In the genomic region with DNA sequence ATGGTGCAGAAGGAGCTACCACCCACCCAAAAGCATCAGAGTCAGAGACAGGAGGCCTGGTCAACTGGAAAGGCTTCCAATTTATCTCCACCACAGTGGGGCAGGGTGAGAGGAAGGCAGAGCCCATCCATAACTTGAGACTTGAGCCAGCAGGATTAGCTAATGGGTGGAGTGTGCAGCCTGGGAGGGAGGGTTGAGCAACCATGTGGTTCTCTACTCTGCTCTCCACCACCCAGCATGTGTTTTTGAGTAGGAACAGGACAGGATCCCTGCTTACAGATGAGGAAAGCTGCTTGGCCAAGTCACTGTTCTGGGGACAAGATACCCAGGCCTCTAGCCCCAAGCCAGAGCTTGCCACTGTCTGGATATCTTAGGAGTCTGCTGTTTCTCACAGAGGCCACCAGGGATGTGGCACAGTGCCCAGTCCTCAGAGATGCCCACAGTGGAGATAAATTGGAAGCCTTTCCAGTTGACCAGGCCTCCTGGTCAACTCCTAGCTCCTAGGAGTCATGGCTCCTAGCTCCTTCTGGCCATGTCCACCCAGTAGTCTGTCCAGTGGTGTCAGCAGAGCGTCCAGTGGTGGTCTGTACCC, we compare ENCODE assay signal across 10 mouse cellular contexts. TPM values are rescaled to one million over a fixed set of nuclear protein-coding genes. Genes with fewer than 3 reads are reported as not detected.
DNase-seq lines count a peak whose midpoint lies in the region; ATAC-seq lines count a peak whose summit lies in the region.
"Had no signal": no experiment of that assay in that cellular context is flagged by ENCODE, and none has a peak within 500 bp of the region (broad histone marks: within the 10 kb centered on the region; RNA-seq: fewer than 3 reads in every experiment).

No protein-coding gene starts in this region.

- H3K9me3 ChIP-seq in kidney, embryonic 15.5 days (replicated peaks), result no peaks in the 10 kb centered on the region
- H3K9me3 ChIP-seq: forebrain, embryonic 12.5 days; hindbrain, embryonic 15.5 days had no signal

- H3K9ac ChIP-seq in kidney, embryonic 15.5 days, result no peak overlapping the region
- H3K9ac ChIP-seq: forebrain, embryonic 12.5 days; hindbrain, embryonic 15.5 days had no signal

- no peaks in the 10 kb centered on the region for H3K36me3 ChIP-seq in kidney, embryonic 15.5 days
- H3K36me3 ChIP-seq in macrophage (ENCODE audit: inconsistent target), result peaks cover 68% of the 10 kb centered on the region; the same call in 1 of the 2 replicates
- H3K36me3 ChIP-seq: forebrain, embryonic 12.5 days; hindbrain, embryonic 15.5 days had no signal

- ATAC-seq in kidney, embryonic 15.5 days (replicated peaks; ENCODE audit: low FRiP score), result no peak
- 0 out of 2 replicates have a peak, but pooled peaks have one; percentile 7 for ATAC-seq in cerebellum, adult (ENCODE audit: insufficient number of reproducible peaks, low FRiP score, low TSS enrichment)

- WGBS in kidney, embryonic 15.5 days, result 89% methylated on average over 1 of the region's 1 CpGs
- WGBS in macrophage (ENCODE audit: missing documents), result 88% methylated on average over 1 of the region's 1 CpGs

- no peak overlapping the region for H3K27ac ChIP-seq in kidney, embryonic 15.5 days
- H3K27ac ChIP-seq in macrophage, result peak overlapping the region; percentile 100
- H3K27ac ChIP-seq: forebrain, embryonic 12.5 days; hindbrain, embryonic 15.5 days had no signal

- no peaks in the 10 kb centered on the region for H3K27me3 ChIP-seq in kidney, embryonic 15.5 days
- H3K27me3 ChIP-seq: forebrain, embryonic 12.5 days; hindbrain, embryonic 15.5 days had no signal

- H3K4me2 ChIP-seq in kidney, embryonic 15.5 days, result no peak overlapping the region
- H3K4me2 ChIP-seq: forebrain, embryonic 12.5 days; hindbrain, embryonic 15.5 days had no signal

- H3K4me3 ChIP-seq in kidney, embryonic 15.5 days (replicated peaks), result no peak overlapping the region
- no peak overlapping the region for H3K4me3 ChIP-seq in macrophage (ENCODE audit: inconsistent target)
- H3K4me3 ChIP-seq: forebrain, embryonic 12.5 days; hindbrain, embryonic 15.5 days had no signal

- H3K4me1 ChIP-seq in kidney, embryonic 15.5 days, result peaks cover 11% of the 10 kb centered on the region; the same call in 1 of the 2 replicates

- H3K79me2 ChIP-seq in macrophage (ENCODE audit: inconsistent target), result peaks cover 100% of the 10 kb centered on the region

- DNase-seq in kidney, postnatal 4 days, result peak; percentile 32 to 38
- DNase-seq in cerebellum, postnatal 10 days, result peak; percentile 73 to 75
- no peak for DNase-seq in neural tube, embryonic 10.5 days (ENCODE audit: extremely low spot score, low spot score)
- DNase-seq in layer of hippocampus, adult 11-12 months (ENCODE audit: low spot score), result no peak
- DNase-seq: thymus, postnatal 36 days had no signal

RNA-seq across cellular contexts. Expression of a gene that starts 8.5 kb away (rescaled TPM):
- polyA plus RNA-seq in kidney, embryonic 15.5 days (2015; fragmentation: Nextera tagmentation; extraction: Ambion mirVana), result 28.4 and 30.6 TPM in 2 replicates
- 1,000 to 10,000 TPM in 25 of 26 experiments, 100 to 1,000 TPM in 1; 486 to 5,251 (median 2,764) TPM for total RNA-seq in macrophage (2018; cell fraction: chromatin; rRNA removed)
- 1,000 to 10,000 TPM; 1,654 to 2,625 (median 2,091) TPM for total RNA-seq in macrophage (2018; cell fraction: cytosol; rRNA removed)
- 1,000 to 10,000 TPM in 25 of 26 experiments, 100 to 1,000 TPM in 1; 968 to 4,930 (median 3,847) TPM for total RNA-seq in macrophage (2018; cell fraction: nucleus; rRNA removed)
- polyA plus RNA-seq in macrophage (2018), result 1,368 to 2,259 TPM (median 1,677 TPM) in 3 replicates

Comparison
In these comparisons a context has a peak if more than half of its experiments do, and no peak if none do; other contexts are left out.
1. DNase-seq: peak in kidney, postnatal 4 days (2 of 2) and cerebellum, postnatal 10 days (2 of 2); none in neural tube, embryonic 10.5 days (single experiment) and layer of hippocampus, adult 11-12 months (single experiment).
2. RNA of a gene that starts 8.5 kb away (polyA plus RNA-seq): 1,368 to 2,259 TPM in macrophage; 28.4 to 30.6 TPM in kidney, embryonic 15.5 days; every median in the first group is over 10 times any median in the second.